Mouse (Mus musculus): ENCODE measurements around the gene C1qtnf6. TPM values are rescaled to one million over a fixed set of nuclear protein-coding genes. Genes with fewer than 3 reads are reported as not detected.

C1qtnf6 gene
- polyA plus RNA-seq, 1 experiment from 2014 or later, result 31.3 TPM

DNA sequence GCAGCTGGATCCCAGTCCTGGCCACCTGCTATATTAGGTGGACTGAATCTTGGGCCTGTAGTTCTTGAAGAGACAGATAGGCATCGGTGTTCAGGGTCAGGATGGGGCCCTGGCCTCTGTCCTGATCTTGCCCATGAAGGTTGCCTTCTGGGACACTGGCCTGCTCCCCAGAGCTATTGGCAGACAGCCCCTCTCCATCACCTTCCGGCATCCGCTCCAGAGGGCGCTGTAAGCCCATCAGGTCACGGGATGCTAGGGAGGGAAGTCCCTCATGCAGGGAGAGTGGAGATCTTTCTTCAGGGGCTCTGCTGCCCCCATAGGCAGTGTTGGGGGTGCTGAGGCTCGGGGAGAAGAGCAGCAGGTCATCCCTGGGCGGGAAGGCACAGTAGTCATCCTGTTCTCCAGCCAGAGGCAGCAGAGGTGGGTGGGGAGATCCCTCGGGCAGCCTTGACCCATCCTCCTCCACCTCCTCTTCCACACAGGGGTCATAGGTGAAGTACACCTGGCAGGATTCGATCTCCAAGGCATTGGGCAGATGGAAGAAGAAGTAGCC lies 49.7 kb downstream of the C1qtnf6 start:
- no peaks in the 10 kb centered on the region for H3K27me3 ChIP-seq (ENCODE audit: control insufficient read depth, insufficient read depth, low read length)
- no peak overlapping the region for H3K27ac ChIP-seq (ENCODE audit: low read length)
- WGBS, result 55% methylated on average over 9 of the region's 9 CpGs
- no peak overlapping the region for H3K4me3 ChIP-seq (replicated peaks; ENCODE audit: low read length)
- H3K9me3 ChIP-seq (replicated peaks; ENCODE audit: control insufficient read depth, low read length), result no peaks in the 10 kb centered on the region
- H3K9ac ChIP-seq (ENCODE audit: low read length), result no peak overlapping the region
- no peak for ATAC-seq (ENCODE audit: insufficient read depth, low FRiP score)
- H3K4me1 ChIP-seq (ENCODE audit: control insufficient read depth, insufficient read depth, low read length), result no peaks in the 10 kb centered on the region
- no peak overlapping the region for H3K4me2 ChIP-seq (ENCODE audit: low read depth, low read length)
- no peaks in the 10 kb centered on the region for H3K36me3 ChIP-seq (ENCODE audit: control insufficient read depth, insufficient read depth, low read length)

DNA sequence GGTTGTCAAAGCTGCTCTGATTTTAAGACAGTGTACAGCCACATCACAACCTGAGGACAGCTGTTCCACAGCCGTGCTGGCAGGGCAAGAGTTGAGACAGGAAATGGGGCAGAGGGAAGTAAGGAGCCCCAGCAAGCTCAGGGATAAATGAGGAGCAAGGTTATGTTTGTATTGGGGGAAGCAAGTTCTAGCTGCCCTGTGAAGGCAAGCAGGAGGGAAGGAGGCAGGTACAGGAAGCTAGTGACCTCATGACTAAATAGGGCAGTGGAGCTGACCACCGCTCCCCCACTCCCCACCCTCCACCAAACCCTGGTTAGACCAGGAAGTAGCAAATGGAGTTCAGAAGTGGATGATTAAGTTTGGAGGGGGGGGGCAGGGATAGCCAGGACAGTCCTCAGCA lies 50.2 kb downstream of the C1qtnf6 start:
- Histone ChIP-seq H3K4me3 (replicated peaks; ENCODE audit: low read length) (no peak overlapping the region), H3K27me3 (ENCODE audit: control insufficient read depth, insufficient read depth, low read length) (no peaks in the 10 kb centered on the region), H3K9ac (ENCODE audit: low read length) (no peak overlapping the region), H3K36me3 (ENCODE audit: control insufficient read depth, insufficient read depth, low read length) (no peaks in the 10 kb centered on the region), H3K27ac (ENCODE audit: low read length) (no peak overlapping the region), H3K9me3 (replicated peaks; ENCODE audit: control insufficient read depth, low read length) (no peaks in the 10 kb centered on the region), H3K4me2 (ENCODE audit: low read depth, low read length) (no peak overlapping the region), H3K4me1 (ENCODE audit: control insufficient read depth, insufficient read depth, low read length) (no peaks in the 10 kb centered on the region)
- ATAC-seq (ENCODE audit: insufficient read depth, low FRiP score), result peak; percentile 53; the same call in 1 of the 2 replicates
- 41% methylated on average over 2 of the region's 2 CpGs for WGBS

DNA sequence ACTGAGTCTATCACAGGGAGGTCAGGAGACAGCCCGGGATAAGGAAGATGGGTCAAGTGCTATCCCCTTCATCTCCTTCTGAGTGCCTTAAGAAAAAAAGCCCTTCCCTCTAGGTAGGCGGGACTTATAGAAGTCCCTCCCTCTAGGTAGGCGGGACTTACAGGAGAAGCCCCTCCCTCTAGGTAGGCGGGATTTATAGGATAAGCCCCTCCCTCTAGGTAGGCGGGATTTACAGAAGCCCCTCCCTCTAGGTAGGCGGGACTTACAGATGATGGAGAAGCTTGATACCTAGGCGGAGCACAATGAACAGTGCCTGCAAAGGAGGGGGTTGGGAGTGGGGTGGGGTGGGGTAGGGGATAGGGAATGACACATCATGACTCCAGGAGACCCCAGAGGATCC lies 51.1 kb downstream of the C1qtnf6 start:
- Histone ChIP-seq H3K4me1 (ENCODE audit: control insufficient read depth, insufficient read depth, low read length) (no peaks in the 10 kb centered on the region), H3K27me3 (ENCODE audit: control insufficient read depth, insufficient read depth, low read length) (no peaks in the 10 kb centered on the region), H3K4me2 (ENCODE audit: low read depth, low read length) (no peak overlapping the region), H3K36me3 (ENCODE audit: control insufficient read depth, insufficient read depth, low read length) (no peaks in the 10 kb centered on the region), H3K9me3 (replicated peaks; ENCODE audit: control insufficient read depth, low read length) (no peaks in the 10 kb centered on the region), H3K9ac (ENCODE audit: low read length) (no peak overlapping the region), H3K27ac (ENCODE audit: low read length) (no peak overlapping the region), H3K4me3 (replicated peaks; ENCODE audit: low read length) (no peak overlapping the region)
- WGBS, result 69% methylated on average over 7 of the region's 7 CpGs
- ATAC-seq (ENCODE audit: insufficient read depth, low FRiP score), result no peak

DNA sequence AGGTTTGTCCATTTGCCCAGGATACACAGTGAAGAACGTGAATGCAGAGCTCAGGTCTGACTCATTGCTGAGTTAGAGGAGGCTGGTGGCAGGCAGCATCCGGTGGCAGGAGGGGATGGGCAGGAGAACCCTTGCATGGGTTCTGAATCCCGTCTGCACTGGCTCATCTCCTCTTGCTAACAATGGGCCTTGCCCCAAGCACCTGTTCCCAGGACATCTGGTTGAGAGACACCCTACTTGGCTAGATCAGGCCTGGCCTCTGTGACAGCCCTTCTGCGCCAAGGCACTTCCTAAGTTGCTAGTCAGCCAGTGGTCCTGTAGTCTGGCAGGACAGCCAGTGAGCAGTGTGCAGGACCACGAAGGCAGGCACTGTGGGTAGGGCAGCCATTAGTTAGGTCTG lies 51.7 kb downstream of the C1qtnf6 start:
- Histone ChIP-seq H3K27ac (ENCODE audit: low read length) (no peak overlapping the region), H3K9ac (ENCODE audit: low read length) (no peak overlapping the region), H3K4me3 (replicated peaks; ENCODE audit: low read length) (no peak overlapping the region), H3K4me2 (ENCODE audit: low read depth, low read length) (no peak overlapping the region), H3K9me3 (replicated peaks; ENCODE audit: control insufficient read depth, low read length) (no peaks in the 10 kb centered on the region), H3K27me3 (ENCODE audit: control insufficient read depth, insufficient read depth, low read length) (no peaks in the 10 kb centered on the region), H3K4me1 (ENCODE audit: control insufficient read depth, insufficient read depth, low read length) (no peaks in the 10 kb centered on the region), H3K36me3 (ENCODE audit: control insufficient read depth, insufficient read depth, low read length) (no peaks in the 10 kb centered on the region)
- no peak for ATAC-seq (ENCODE audit: insufficient read depth, low FRiP score)
- WGBS, result 78% methylated on average over 5 of the region's 5 CpGs

GRCm38 (mm10) chr15:78478073-78478472 lies 53.1 kb downstream of the C1qtnf6 start:
- no peak for ATAC-seq (ENCODE audit: insufficient read depth, low FRiP score)
- Histone ChIP-seq H3K27me3 (ENCODE audit: control insufficient read depth, insufficient read depth, low read length) (no peaks in the 10 kb centered on the region), H3K36me3 (ENCODE audit: control insufficient read depth, insufficient read depth, low read length) (no peaks in the 10 kb centered on the region)

DNA sequence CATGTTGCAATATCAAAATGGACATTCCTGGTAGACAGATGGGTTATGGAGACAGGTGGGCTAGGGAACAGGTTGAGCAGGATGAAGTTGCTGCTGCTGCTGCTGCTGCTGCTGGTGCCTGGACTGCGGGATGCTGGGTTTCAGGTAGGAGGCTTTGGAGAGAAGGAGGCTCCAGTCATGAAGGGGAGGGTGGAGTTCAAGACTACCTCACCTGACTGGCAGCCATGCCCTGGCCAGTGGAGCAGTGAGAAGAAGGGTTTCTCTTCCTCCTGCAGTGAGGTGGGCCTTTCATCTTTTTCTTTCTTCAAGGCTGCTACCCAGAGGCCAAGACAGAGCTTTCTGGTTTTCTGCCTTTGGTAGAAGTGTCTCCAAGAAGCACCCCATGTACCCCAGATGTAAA lies 54.3 kb downstream of the C1qtnf6 start:
- Histone ChIP-seq H3K9me3 (replicated peaks; ENCODE audit: control insufficient read depth, low read length) (no peaks in the 10 kb centered on the region), H3K27me3 (ENCODE audit: control insufficient read depth, insufficient read depth, low read length) (no peaks in the 10 kb centered on the region), H3K4me1 (ENCODE audit: control insufficient read depth, insufficient read depth, low read length) (0 out of 2 replicates have a peak, but pooled peaks cover 1% of the 10 kb centered on the region), H3K4me2 (ENCODE audit: low read depth, low read length) (no peak overlapping the region), H3K27ac (ENCODE audit: low read length) (no peak overlapping the region), H3K9ac (ENCODE audit: low read length) (no peak overlapping the region), H3K4me3 (replicated peaks; ENCODE audit: low read length) (no peak overlapping the region), H3K36me3 (ENCODE audit: control insufficient read depth, insufficient read depth, low read length) (no peaks in the 10 kb centered on the region)
- no peak for ATAC-seq (ENCODE audit: insufficient read depth, low FRiP score)
- 65% methylated on average over 1 of the region's 1 CpGs for WGBS

More at GRCm38 (mm10) chr15:78478073-78478472, 53.1 kb downstream of the C1qtnf6 start:
- Histone ChIP-seq H3K9me3 (replicated peaks; ENCODE audit: control insufficient read depth, low read length) (no peaks in the 10 kb centered on the region), H3K27ac (ENCODE audit: low read length) (no peak overlapping the region), H3K4me1 (ENCODE audit: control insufficient read depth, insufficient read depth, low read length) (no peaks in the 10 kb centered on the region), H3K4me3 (replicated peaks; ENCODE audit: low read length) (no peak overlapping the region), H3K9ac (ENCODE audit: low read length) (no peak overlapping the region), H3K4me2 (ENCODE audit: low read depth, low read length) (no peak overlapping the region)
- WGBS, result 91% methylated on average over 4 of the region's 4 CpGs

DNA sequence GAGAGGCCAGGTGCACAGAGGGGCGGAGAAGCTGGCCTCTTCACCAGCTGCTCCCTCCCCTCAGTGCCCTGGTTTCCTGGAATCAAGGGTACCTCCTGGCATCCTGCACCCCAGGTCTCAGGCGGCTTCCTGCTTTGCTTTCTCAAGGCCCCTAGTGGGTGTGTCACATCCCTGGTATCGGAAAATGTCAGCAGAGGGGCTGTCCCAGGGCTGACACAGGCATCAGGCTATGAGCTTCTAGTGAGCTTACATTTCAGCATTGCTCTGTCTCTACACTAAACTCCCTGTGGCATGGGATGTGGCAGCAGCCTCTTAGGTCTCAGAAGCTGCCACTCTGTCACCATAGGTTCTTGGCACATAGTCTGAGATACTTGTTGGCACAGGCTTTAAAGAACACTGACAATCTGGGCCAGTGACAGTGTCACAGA lies 55.6 kb downstream of the C1qtnf6 start:
- Histone ChIP-seq H3K4me1 (ENCODE audit: control insufficient read depth, insufficient read depth, low read length) (0 out of 2 replicates have a peak, but pooled peaks cover 3% of the 10 kb centered on the region), H3K4me3 (replicated peaks; ENCODE audit: low read length) (no peak overlapping the region), H3K9ac (ENCODE audit: low read length) (no peak overlapping the region), H3K4me2 (ENCODE audit: low read depth, low read length) (no peak overlapping the region), H3K27ac (ENCODE audit: low read length) (no peak overlapping the region), H3K27me3 (ENCODE audit: control insufficient read depth, insufficient read depth, low read length) (no peaks in the 10 kb centered on the region), H3K36me3 (ENCODE audit: control insufficient read depth, insufficient read depth, low read length) (no peaks in the 10 kb centered on the region), H3K9me3 (replicated peaks; ENCODE audit: control insufficient read depth, low read length) (no peaks in the 10 kb centered on the region)
- WGBS, result 50% methylated on average over 3 of the region's 3 CpGs
- no peak for ATAC-seq (ENCODE audit: insufficient read depth, low FRiP score)

DNA sequence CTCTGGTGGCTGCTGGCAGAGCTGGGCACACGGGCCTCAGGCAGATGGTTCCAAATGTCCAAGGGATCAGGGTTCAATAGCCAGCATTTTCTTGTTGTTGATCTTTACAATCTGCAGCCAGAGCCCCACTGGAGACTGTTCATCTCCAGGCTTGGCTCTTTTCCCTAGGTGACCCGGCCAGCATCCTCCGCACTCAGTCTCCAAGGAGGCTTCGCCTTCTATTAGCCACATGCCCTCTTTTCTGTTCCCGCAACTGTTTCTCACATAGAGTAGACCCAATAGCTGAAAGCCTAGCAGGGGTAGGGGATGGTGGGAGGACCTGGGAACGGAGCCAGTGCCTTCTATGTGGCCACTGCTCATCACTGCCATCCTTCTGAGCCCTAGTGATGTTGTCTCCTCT lies 57.8 kb downstream of the C1qtnf6 start:
- no peak for ATAC-seq (ENCODE audit: insufficient read depth, low FRiP score)
- Histone ChIP-seq H3K36me3 (ENCODE audit: control insufficient read depth, insufficient read depth, low read length) (no peaks in the 10 kb centered on the region), H3K4me1 (ENCODE audit: control insufficient read depth, insufficient read depth, low read length) (0 out of 2 replicates have a peak, but pooled peaks cover 3% of the 10 kb centered on the region), H3K9me3 (replicated peaks; ENCODE audit: control insufficient read depth, low read length) (no peaks in the 10 kb centered on the region), H3K27me3 (ENCODE audit: control insufficient read depth, insufficient read depth, low read length) (no peaks in the 10 kb centered on the region), H3K4me3 (replicated peaks; ENCODE audit: low read length) (no peak overlapping the region), H3K9ac (ENCODE audit: low read length) (no peak overlapping the region), H3K27ac (ENCODE audit: low read length) (no peak overlapping the region), H3K4me2 (ENCODE audit: low read depth, low read length) (no peak overlapping the region)
- WGBS, result 77% methylated on average over 6 of the region's 6 CpGs
